Mouse (Mus musculus) lung, postnatal 4 days (tissue): ENCODE results near the gene Caprin2.
"Not testable (repeated sequence)": the region's sequence is repeated elsewhere in the genome, so short reads cannot be mapped to it uniquely, and the experiment has no call there.

Experiments used
- DNase-seq, 2 experiments: peaks; one replicate each; pipeline ENCODE4 v3.0.0; 2021

The Caprin2 gene

DNA sequence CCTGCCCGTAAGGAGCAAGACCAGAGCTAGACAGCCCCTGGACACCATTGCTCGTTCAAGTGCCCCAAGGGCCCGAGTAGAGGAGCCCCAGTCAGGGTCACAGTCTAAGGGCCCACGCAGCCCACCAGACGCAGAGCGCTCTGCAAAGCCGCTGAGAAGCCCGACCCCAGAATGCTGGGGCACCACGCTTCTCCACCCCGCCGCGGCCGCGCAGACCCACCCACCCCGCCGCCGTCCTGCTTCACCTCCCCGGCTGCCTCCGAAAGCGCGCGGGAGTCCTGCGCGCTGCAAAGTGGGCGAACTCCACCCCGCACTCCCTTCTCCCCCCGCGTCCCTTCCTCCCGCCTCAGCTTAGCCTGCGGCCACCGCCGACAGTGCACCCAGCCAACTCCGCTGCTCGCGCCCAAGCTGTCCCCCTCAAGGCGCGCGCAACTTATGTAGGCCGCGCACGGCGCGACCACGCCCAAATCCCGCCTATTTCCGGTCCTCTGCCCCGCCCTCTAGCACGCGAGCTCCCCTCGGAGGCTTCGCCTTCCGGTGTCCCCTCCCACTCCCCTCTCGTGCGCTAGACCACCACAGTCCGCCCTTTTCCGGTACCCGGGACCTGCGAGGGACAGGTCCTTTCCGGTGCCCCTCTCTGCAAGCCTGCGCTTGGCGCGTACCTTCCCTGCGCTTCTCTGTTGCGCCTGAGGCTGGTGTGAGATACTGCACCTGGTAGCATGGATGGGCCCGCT is at the start of gene Caprin2:
TSS of gene Caprin2 (minus strand) at position 465 of the 734 bp plus-strand sequence.
- peak; percentile 94 to 95 for DNase-seq

DNA sequence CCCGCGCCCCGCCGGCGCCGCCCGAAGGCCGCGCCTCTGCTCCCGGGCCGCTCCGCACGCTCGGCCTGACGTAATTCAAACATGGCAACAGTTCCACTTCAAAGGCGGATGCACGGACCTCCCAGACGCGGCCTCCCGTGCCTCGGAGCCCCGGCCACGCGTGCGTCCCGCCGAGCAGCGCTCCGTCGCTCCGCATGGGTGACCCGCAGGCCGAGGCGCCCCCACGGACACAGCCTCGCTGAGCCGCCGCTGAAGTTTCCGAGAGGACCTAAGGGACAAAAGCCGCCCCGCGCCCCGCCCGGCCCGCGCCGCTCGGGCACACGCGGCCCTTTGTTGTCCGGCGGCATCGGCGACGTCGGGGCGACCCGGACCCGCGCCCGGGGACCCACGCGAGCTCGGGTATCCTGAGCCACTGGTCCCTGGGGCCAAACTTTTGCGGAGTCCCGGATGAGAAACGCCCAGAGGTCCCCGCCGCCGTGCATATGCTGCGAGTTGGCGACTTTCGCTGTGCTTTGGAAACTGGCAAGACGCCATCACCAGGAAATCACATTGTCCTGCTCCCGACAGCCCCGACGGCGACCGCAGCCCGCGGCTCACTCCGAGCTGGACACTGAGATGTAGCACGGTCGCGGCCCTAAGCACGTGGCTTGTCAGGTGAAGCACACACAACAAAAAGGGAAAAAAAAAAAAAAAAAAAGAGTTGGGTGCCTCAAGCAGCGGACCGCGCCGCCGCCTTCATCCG is 48.9 kb upstream of the Caprin2 start:
- DNase-seq: peak; percentile 81 to 84

DNA sequence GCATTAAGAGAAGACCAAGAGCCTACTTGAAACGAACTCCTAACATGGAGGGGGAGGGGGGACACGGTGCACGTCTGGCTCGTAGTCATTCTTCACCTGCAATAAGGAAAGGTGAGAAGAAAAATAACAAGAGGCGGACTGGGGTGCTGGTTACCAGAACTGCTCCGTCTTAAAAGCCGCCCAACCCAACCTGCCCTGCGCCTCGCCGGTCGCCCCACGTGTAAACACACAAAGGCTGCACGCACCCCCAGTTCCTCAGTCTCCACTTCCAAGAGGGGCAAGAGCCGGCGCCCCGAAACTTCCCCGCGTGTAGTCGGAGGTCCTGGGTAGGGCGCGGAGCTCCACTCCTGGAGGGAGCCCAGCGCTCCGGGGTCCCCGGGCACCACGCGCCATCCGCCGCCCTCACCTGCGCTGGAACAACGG is 48.3 kb upstream of the Caprin2 start:
- DNase-seq: no peak

DNA sequence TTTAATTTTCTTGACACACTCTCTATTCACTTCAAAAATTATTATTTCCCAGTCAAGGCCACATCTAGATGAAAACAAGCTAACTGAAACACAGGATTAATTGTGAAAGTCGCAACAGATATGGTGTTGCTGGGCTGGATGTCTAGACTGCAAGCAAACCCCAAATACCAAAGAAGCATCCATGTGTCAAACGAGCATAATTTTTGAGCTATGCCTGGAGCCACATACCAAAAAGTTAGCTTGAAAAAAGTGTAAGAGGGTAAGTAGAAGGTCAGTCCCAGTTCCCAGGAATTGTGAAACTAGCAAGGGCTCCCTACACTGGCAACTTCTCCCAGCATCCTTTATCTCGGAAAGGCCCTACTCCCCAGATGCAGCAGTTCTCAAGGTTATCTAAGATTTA is 47.7 kb upstream of the Caprin2 start:
- no peak for DNase-seq

DNA sequence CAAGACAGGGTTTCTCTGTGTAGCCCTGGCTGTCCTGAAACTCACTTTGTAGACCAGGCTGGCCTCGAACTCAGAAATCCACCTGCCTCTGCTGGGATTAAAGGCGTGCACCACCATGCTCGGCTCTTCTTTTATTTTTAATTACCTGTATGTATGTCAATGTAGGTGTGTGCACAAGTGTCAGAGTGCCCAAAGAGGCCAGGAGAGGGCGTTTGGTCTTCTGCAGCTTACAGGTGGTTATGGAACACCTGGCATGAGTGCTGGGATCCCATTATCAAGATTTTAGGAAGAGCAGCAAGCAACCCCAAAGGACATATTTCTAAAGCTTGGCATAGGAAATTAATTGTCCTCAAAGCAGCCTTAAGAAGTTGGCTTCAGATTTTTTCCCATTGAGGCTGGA is 46.4 kb upstream of the Caprin2 start:
- DNase-seq: no peak

DNA sequence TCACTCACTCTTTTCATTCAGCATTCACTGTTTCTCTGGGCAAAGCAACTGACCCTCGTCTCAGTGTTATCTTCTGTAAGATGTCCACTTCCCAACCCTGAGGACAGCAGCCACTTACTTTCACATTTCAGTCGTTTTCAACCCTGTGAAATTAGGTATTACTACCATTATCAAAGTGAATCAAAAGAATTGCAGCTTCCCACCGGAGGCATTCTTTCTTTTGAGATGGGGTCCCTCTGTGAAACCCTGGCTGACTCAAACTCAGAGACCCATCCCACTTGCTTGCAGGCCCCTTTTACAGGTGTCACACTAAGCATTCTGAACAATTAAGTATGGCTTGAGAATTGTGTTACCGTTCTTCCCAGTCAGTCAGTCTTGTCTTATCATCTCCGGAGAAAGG is 45.8 kb upstream of the Caprin2 start:
- no peak for DNase-seq

DNA sequence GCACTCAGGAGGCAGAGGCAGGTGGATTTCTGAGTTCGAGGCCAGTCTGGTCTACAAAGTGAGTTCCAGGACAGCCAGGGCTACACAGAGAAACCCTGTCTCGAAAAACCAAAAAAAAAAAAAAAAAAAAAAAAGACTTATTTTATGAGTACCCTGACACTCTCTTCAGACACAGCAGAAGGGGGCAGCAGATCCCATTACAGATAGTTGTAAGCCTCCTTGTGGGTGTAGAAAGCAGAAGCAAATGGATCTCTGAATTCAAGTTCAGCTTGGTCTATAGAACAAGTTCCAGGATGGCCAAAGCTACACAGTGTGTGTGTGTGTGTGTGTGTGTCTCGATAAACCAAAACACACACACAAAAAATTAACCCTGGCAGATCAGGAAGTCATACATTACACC is 44.3 kb upstream of the Caprin2 start:
- DNase-seq: not testable (repeated sequence)

DNA sequence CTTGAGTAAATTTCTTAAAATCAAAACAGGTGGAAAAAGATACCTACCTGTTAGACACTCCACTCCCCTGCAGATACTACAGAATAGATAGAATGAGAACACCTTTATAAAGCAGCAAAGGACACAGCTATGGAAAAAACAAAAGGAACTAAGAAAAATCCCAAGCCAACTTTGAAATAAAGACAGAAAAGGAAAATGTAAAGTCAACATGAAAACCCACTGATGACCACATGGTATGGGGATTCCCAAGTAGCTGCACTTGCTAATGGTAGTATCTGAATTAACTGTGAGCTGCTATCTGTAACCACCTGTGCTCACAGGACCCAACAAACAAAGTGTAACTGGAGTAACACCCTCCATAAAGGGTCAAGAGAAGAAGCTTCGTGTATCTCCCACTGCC is 41.7 kb upstream of the Caprin2 start:
- no peak for DNase-seq

DNA sequence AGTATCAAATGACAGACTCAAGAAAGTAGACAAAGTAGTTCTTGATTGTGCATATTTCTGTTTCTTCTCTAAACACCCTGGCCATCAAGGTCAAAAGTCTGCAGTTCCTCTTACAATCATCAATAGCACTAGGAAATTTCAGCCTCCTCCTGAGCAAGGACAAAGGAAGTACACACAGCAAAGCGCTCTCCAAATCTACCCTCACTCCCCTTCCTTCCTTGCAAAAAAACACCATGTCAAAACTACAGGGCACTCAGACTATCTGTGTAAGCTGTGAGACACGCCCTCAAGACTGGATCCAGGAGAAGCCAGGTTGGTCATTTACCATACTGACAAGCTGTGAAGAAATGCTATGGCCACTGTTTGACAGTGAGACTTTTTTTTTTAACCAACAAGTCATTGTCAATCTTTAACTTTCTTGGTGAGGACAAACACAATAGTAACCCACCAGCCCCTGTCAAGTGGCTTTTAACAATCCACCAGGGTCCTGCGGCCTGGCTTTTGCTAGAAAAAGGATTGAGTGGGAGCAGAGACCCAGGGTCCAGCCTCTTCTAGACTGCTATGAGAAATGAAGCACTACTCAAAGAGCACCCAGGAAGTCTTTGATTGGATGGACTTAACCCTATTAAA is 39.0 kb upstream of the Caprin2 start:
- no peak for DNase-seq

DNA sequence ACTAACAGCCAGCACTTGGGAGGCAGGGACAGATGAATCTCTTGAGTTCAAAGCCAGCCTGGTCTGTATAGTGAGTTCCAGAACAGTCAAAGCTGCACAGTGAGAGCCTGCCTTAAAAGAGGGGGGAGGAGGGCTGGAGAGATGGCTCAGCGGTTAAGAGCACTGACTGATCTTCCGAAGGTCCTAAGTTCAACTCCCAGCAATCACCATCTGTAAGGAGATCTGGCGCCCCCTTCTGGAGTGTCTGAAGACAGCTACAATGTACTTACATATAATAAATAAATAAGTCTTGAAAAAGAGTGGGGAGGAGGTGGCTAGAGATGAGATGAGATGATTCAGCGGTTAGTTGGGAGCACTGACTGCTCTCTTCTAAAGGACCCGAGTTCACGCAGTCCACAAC is 35.2 kb upstream of the Caprin2 start:
- DNase-seq: no peak

DNA sequence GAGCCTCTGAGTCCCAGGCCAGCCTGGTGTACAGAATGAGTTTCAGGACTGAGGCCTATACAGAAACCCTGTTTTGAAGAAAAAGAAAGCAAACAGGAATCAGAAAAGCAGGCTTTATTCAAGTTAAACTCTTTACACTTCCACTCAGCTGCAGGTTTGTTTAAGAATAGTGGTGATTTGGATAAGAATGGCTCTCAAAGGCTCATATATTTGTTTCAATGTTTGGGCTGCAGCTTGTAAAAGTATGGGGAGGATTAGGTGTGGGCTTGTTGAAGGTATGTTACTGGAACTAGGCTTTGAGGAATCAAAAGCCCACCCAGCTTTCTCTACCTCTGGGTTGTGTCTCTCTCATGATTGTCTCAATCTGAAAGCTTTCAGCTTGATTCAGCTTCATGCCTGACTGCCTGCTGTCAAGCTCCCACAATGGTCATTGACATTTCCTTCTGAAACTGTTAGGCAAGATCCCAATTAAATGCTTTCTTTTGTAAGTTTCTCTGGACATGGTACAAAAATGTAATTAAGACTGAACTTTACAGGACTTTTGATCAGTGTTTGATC is 22.9 kb upstream of the Caprin2 start:
- DNase-seq: no peak

DNA sequence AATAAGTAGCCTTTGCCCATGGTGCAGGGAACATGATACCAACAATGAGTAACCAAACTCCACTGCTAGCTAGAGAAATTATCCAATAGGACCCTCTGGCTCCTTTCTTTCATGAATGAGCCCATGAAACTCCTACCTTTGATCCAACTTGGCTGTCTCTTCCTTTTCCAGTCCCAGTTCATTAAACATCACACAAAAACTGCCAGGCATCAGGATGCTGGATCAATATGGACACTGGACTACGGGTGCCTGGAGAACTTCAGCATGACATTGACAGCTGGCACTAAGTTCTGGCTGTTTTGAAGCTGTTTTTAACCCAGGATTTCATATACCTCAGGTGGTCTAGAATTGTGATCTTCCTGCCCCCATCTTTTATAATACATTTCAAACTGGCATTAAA is 21.6 kb upstream of the Caprin2 start:
- no peak for DNase-seq

DNA sequence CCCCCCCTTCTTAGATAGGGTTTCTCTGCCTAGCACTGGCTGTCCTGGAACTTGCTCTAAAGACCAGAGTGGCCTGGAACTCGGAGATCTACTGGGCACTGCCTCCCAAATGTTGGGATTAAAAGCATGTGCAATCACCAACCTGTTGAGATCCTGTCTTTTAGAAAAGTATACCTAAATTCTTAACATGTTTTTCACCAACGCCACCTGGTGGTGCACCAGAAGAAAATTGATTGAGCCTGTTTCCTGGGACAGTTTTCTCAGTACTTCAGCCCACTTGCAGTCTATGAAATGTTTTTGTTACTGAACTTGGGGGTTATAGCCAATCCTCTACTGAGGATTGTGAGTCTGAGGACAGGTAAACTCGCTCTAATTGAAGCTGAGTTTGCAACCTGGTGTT is 20.8 kb upstream of the Caprin2 start:
- peak in 1 of 2 experiments; percentile 13 for DNase-seq

DNA sequence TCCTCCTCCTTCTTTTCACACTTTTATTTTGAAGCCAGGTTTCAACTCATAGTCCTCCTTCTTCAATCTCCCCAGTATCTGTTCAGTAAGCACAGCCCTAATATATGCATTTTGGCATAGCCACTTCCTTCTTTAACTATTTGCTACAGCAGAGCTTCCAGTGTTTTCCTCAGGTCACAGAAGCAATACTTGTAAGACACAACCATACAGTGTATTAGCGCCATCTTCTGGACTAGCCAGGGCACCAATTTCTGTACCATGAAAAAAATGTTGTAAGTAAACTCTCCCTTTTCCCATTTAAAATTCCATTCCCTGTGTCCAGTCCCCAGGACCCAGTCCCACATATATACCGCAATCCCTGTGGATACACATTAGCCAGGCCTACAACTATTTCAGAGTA is 17.9 kb upstream of the Caprin2 start:
- DNase-seq: peak in 1 of 2 experiments; percentile 67

DNA sequence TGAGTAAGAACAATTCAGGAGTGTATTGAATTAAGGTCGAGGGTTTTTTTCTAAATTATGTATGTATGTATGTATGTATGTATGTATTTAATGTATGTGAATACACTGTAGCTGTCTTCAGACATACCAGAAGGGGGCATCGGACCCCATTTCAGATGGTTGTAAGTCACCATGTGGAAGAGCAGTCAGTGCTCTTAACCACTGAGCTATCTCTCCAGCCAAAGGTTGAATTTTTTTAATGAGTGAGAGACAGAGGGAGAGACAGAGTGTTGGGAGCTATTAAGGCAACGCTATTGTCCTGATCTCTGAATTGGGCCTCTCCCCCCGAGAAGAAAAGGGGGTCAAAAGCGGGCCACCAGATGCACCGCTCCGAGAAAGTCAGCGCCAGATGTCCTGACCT is 15.9 kb upstream of the Caprin2 start:
- not testable (repeated sequence) for DNase-seq

DNA sequence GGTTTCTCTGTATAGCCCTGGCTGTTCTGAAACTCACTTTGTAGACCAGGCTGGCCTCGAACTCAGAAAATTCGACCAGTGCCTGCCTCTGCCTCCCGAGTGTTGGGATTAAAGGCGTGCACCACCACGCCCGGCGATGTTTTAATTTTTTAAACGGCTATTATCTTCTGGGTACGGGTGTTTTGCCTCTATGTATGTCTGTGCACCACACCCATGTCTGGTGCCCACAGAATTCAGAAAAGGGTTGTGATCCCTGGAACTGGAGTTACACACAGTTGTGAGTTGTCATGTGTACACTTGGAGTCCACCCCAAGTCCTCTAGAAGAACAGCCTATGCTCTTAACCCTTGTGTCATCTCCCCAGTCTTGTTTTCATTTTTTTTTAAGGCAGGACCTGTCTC is 10.9 kb upstream of the Caprin2 start:
- DNase-seq: no peak

DNA sequence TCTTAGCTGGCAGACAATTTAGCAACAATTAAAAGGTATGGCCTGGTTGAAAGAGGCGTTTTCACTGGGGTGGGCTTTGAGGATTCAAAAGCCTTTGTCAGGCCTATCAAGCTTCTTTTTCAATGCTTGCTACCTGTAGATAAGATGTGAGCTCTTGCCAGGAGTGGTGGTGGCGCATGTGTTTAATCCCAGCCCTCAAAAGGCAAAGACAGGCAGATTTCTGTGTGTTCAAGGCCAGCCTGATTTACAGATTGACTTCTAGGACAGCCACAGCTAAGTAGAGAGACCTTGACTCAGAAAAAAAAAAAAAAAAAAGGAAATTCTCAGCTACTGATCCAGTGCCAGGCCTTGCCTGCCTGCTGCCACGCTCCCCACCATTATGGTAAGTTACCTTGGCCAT is 6.7 kb upstream of the Caprin2 start:
- no peak for DNase-seq

DNA sequence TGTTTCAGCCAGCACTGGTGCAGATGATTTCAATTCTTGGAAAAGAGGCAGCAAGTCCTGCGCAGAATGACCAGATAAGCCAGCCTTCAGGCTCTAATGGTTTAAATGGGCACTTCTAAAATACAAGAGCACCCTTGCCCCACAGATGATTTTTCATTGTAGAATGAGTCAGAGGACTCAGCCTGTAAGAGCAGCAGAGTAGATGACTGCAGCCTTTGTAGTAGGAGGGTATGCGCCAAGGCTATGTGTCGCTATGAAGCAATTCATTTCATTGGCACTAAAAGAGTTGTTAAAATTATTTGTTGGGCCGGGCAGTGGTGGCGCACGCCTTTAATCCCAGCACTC is 442 bp upstream of the Caprin2 start:
- DNase-seq: no peak

DNA sequence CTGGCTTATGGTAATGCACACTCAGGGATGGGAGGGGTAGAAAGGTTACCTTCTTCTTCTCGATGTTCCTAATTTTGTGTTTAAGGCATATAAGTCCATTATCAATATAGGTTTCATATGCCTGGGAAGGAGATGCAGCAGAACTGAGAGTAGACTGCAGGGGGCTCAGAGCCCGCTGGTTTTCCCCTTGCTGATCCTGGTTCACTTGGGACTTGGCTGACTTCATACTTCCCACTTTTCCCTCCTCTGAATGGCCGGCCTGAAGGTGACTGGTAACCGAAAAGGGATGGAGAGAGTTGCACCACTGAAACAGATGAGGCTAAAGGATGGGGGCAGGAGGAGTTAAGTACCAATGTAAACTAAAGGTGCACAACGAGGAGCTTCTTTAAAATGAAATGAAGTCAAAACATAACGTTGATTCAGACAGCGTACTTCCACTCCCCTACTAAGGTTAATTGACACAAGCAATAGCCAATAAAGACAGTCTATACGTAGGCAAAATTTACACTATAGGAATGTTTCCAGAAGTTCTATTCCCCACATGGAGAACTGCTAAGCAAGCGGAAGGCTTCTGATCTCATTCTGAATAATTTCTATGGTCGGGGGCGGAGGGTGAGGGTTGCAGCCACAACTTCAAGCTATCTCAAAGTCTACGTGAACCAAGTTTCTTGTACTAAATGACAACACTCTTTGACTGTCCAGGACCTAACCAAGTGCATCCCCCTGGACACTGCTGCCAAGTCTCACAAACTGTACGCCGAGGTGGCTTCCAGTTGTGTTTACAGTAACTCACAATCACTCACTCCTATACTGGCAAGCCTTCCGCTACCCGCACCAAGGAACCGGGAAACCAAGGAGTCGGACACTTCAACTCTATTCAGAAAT is 907 bp downstream of the Caprin2 start:
- DNase-seq: no peak

DNA sequence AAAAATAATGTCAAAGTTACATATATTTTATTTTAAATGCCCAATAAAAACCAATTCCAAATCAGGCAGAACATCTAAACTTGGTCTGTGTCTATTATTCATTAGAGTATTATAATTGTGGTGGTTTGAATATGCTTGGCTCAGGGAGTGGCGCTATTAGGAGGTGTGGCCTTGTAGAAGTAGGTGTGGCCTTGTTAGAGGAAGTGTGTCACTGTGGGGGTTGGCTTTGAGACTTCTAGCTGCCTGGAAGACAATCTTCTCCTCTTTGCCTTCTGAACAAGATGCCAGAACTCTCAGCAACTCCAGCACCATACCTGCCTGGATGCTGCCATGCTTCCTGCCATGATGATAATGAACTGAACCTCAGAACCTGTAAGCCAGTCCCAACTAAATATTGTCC is 22.1 kb downstream of the Caprin2 start:
- DNase-seq: no peak

DNA sequence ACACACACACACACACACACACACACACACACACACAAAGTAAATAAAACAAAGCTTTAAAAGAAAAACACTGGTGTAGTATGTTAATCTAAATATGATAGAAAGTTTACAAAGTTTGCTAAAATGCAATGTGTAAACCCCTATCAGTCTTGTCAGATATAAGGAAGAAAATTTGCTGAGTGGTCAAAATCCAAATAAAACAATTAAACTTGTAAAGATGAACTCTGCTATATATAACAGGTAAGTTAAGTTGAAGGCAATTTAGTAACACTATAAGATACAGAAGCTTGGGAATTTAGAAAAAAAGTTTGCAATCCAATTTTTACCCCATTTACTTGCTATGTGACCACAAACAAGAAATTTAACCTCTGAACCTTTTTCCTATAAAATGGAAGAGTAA is 50.4 kb downstream of the Caprin2 start:
- DNase-seq: no peak

DNA sequence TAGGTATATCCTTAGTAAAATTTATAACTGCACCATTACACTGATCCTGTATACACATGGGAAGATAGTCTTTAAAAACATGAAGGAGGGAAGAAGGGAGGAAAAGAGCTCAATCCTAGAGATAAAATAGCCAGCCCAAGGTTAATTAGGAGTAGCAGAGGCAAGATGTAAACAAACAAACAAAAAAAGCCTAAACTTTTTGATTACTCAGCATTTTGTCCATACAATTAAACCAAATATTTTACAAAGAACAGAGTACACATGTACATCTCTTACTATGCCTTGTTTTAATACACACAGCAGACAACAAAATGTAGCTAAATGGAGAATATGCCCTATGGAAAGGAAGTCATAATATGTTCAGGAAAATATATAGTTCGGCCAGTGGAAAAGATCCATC is 54.3 kb downstream of the Caprin2 start:
- no peak for DNase-seq

DNA sequence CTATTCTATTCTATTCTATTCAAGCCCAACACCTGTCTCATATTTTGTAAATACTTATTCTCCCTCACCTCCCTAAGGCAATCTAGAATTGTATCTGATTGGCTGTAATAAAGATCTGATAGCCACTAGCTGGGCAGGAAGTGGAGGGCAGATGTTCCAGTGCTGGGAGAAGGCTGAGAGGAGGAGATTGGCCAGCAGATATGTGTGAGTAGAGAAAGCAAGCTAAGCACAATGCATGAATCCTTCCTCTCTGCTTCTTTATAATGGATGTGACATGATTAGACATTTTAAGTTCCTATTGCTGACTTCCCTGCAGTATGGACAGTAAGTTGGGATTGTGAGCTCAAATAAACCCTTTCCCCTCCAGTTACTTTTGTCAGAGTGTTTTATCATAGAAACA is 57.6 kb downstream of the Caprin2 start:
- no peak for DNase-seq
